Mouse (Mus musculus): ENCODE data around the gene Lcn4. TPM values are rescaled to one million over a fixed set of nuclear protein-coding genes. Genes with fewer than 3 reads are reported as not detected.

Lcn4 gene
- polyA plus RNA-seq, 1 experiment from 2014 or later, result not detected

DNA sequence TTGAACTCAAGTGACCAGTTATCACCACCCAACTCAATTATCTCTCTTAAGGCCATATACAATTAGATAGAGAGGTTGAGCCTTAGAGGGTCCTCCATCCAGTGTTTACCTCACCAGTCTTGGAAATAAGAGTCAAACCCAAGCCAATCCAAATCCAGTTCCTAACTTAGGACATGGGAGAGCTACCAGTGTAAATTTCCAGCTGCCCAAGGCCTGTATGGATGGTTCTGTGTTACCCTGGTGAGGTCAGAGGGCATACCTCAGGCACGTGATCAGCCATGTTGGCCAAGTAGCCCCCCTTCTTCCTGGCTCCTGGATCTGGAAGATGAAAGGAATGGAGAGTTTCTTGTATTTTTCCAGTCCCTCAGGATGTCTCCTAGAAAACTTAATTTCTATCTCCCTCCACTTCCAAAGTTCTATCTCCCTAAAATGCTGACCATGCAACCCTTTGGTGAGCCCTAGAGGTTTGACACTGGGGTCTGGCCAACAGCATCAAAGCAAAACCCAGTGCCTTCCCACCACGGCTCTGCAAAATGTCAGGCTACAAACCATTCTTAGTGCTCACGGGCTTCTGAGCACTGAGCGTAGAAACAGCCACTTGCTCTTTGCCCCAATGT lies 33.7 kb downstream of the Lcn4 start:
- Histone ChIP-seq H3K27me3 (ENCODE audit: control insufficient read depth, insufficient read depth, low read length) (no peaks in the 10 kb centered on the region), H3K4me2 (no peak overlapping the region), H3K27ac (ENCODE audit: low read depth, low read length) (no peak overlapping the region), H3K9me3 (ENCODE audit: control insufficient read depth, low read length) (no peaks in the 10 kb centered on the region), H3K4me3 (ENCODE audit: low read depth, low read length) (no peak overlapping the region), H3K9ac (ENCODE audit: low read length) (no peak overlapping the region), H3K4me1 (ENCODE audit: control insufficient read depth, insufficient read depth, low read length) (peaks cover 16% of the 10 kb centered on the region), H3K36me3 (ENCODE audit: control insufficient read depth, insufficient read depth, low read length) (peaks cover 27% of the 10 kb centered on the region)
- ATAC-seq (ENCODE audit: low FRiP score) (no peak), DNase-seq (ENCODE audit: low spot score, missing footprints) (no peak)
- 85% methylated on average over 4 of the region's 4 CpGs for WGBS

DNA sequence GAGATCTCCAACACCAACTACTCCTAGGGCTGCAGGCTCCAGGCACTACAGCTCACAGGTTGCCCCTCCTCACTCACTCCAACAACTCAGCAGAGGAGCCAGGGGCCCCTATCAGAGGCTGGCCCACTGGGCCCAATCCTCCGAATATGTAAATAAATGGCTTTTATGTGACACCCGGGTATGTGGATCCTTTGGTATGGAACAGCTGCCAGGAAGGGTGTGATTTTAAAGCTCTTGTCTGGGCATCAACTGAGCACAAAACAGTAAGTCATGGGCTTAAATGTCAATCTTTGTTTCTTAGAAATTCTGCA lies 34.8 kb downstream of the Lcn4 start:
- Histone ChIP-seq H3K9me3 (ENCODE audit: control insufficient read depth, low read length) (no peaks in the 10 kb centered on the region), H3K27me3 (ENCODE audit: control insufficient read depth, insufficient read depth, low read length) (no peaks in the 10 kb centered on the region), H3K36me3 (ENCODE audit: control insufficient read depth, insufficient read depth, low read length) (peaks cover 27% of the 10 kb centered on the region), H3K4me3 (ENCODE audit: low read depth, low read length) (no peak overlapping the region), H3K9ac (ENCODE audit: low read length) (no peak overlapping the region), H3K27ac (ENCODE audit: low read depth, low read length) (no peak overlapping the region), H3K4me1 (ENCODE audit: control insufficient read depth, insufficient read depth, low read length) (peaks cover 16% of the 10 kb centered on the region), H3K4me2 (no peak overlapping the region)
- no peak for ATAC-seq (ENCODE audit: low FRiP score)
- WGBS, result 57% methylated on average over 2 of the region's 2 CpGs
- no peak for DNase-seq (ENCODE audit: low spot score, missing footprints)

DNA sequence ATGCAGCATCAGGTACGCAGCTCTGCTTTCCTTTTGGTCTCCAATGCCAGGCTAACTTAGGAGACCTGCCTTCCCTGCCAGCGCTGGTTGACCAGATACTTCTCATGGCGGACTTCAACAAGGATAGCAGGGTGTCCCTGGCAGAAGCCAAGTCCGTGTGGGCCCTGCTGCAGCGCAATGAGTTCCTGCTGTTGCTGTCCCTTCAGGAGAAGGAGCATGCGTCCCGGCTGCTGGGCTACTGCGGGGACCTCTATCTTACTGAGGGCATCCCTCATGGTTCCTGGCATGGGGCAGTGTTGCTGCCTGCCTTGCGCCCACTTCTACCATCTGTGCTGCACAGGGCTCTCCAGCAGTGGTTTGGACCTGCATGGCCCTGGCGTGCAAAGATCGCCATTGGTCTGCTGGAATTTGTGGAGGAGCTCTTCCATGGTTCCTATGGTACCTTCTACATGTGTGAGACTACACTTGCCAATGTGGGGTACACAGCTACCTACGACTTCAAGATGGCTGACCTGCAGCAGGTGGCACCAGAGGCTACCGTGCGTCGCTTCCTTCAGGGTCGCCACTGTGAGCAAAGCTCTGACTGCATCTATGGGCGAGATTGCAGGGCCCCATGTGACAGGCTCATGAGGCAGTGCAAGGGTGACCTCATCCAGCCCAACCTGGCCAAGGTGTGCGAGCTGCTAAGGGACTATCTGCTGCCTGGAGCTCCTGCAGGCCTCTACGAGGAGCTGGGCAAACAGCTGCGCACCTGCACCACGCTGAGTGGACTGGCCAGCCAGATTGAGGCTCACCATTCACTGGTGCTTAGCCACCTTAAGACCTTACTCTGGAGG lies 35.4 kb downstream of the Lcn4 start:
- Histone ChIP-seq H3K36me3 (ENCODE audit: control insufficient read depth, insufficient read depth, low read length) (peaks cover 27% of the 10 kb centered on the region), H3K9me3 (ENCODE audit: control insufficient read depth, low read length) (no peaks in the 10 kb centered on the region), H3K4me1 (ENCODE audit: control insufficient read depth, insufficient read depth, low read length) (peaks cover 16% of the 10 kb centered on the region), H3K27ac (ENCODE audit: low read depth, low read length) (no peak overlapping the region), H3K27me3 (ENCODE audit: control insufficient read depth, insufficient read depth, low read length) (no peaks in the 10 kb centered on the region), H3K4me2 (no peak overlapping the region), H3K9ac (ENCODE audit: low read length) (no peak overlapping the region), H3K4me3 (ENCODE audit: low read depth, low read length) (no peak overlapping the region)
- no peak for ATAC-seq (ENCODE audit: low FRiP score)
- DNase-seq (ENCODE audit: low spot score, missing footprints), result peak; percentile 90
- 67% methylated on average over 21 of the region's 21 CpGs for WGBS

- WGBS, result 74% methylated on average over 12 of the region's 12 CpGs
- DNase-seq (ENCODE audit: low spot score, missing footprints) (no peak), ATAC-seq (ENCODE audit: low FRiP score) (no peak)
- H3K4me1 ChIP-seq (ENCODE audit: control insufficient read depth, insufficient read depth, low read length), result peaks cover 19% of the 10 kb centered on the region
- H3K27ac ChIP-seq (ENCODE audit: low read depth, low read length), result peak overlapping the region; percentile 16; the same call in 1 of the 2 replicates
- peaks cover 27% of the 10 kb centered on the region for H3K36me3 ChIP-seq (ENCODE audit: control insufficient read depth, insufficient read depth, low read length)
- no peak overlapping the region for H3K4me2 ChIP-seq
- no peaks in the 10 kb centered on the region for H3K27me3 ChIP-seq (ENCODE audit: control insufficient read depth, insufficient read depth, low read length)
- H3K4me3 ChIP-seq (ENCODE audit: low read depth, low read length), result no peak overlapping the region
- no peaks in the 10 kb centered on the region for H3K9me3 ChIP-seq (ENCODE audit: control insufficient read depth, low read length)
- no peak overlapping the region for H3K9ac ChIP-seq (ENCODE audit: low read length)
Measured at GRCm38 (mm10) chr2:26634629-26635488, 36.2 kb downstream of the Lcn4 start.

- H3K9ac ChIP-seq (ENCODE audit: low read length), result no peak overlapping the region
- H3K27ac ChIP-seq (ENCODE audit: low read depth, low read length), result no peak overlapping the region
- ATAC-seq (ENCODE audit: low FRiP score), result no peak
Measured at GRCm38 (mm10) chr2:26633953-26634530, 37.0 kb downstream of the Lcn4 start.

GRCm38 (mm10) chr2:26632541-26633395 lies 38.3 kb downstream of the Lcn4 start:
- H3K4me2 ChIP-seq, result no peak overlapping the region
- no peak for ATAC-seq (ENCODE audit: low FRiP score)

More at GRCm38 (mm10) chr2:26633953-26634530, 37.0 kb downstream of the Lcn4 start:
- DNase-seq (ENCODE audit: low spot score, missing footprints), result no peak
- WGBS, result 70% methylated on average over 4 of the region's 4 CpGs
- no peaks in the 10 kb centered on the region for H3K9me3 ChIP-seq (ENCODE audit: control insufficient read depth, low read length)
- no peak overlapping the region for H3K4me2 ChIP-seq
- H3K36me3 ChIP-seq (ENCODE audit: control insufficient read depth, insufficient read depth, low read length), result peaks cover 27% of the 10 kb centered on the region
- H3K4me3 ChIP-seq (ENCODE audit: low read depth, low read length), result no peak overlapping the region
- no peaks in the 10 kb centered on the region for H3K27me3 ChIP-seq (ENCODE audit: control insufficient read depth, insufficient read depth, low read length)
- peaks cover 20% of the 10 kb centered on the region for H3K4me1 ChIP-seq (ENCODE audit: control insufficient read depth, insufficient read depth, low read length)

GRCm38 (mm10) chr2:26628792-26629437 lies 42.2 kb downstream of the Lcn4 start:
- peaks cover 13% of the 10 kb centered on the region for H3K4me1 ChIP-seq (ENCODE audit: control insufficient read depth, insufficient read depth, low read length)
- ATAC-seq (ENCODE audit: low FRiP score), result peak; percentile 74
- H3K27me3 ChIP-seq (ENCODE audit: control insufficient read depth, insufficient read depth, low read length), result no peaks in the 10 kb centered on the region

More at GRCm38 (mm10) chr2:26632541-26633395, 38.3 kb downstream of the Lcn4 start:
- no peaks in the 10 kb centered on the region for H3K9me3 ChIP-seq (ENCODE audit: control insufficient read depth, low read length)
- H3K9ac ChIP-seq (ENCODE audit: low read length), result no peak overlapping the region
- no peak for DNase-seq (ENCODE audit: low spot score, missing footprints)
- H3K4me3 ChIP-seq (ENCODE audit: low read depth, low read length), result no peak overlapping the region
- H3K27ac ChIP-seq (ENCODE audit: low read depth, low read length), result no peak overlapping the region
- H3K36me3 ChIP-seq (ENCODE audit: control insufficient read depth, insufficient read depth, low read length), result peaks cover 23% of the 10 kb centered on the region
- H3K27me3 ChIP-seq (ENCODE audit: control insufficient read depth, insufficient read depth, low read length), result no peaks in the 10 kb centered on the region
- WGBS, result 90% methylated on average over 16 of the region's 16 CpGs
- peaks cover 14% of the 10 kb centered on the region for H3K4me1 ChIP-seq (ENCODE audit: control insufficient read depth, insufficient read depth, low read length)

More at GRCm38 (mm10) chr2:26628792-26629437, 42.2 kb downstream of the Lcn4 start:
- Histone ChIP-seq H3K4me2 (peak overlapping the region; percentile 96), H3K4me3 (ENCODE audit: low read depth, low read length) (peak overlapping the region; percentile 69), H3K9ac (ENCODE audit: low read length) (peak overlapping the region; percentile 93), H3K27ac (ENCODE audit: low read depth, low read length) (peak overlapping the region; percentile 59), H3K36me3 (ENCODE audit: control insufficient read depth, insufficient read depth, low read length) (no peaks in the 10 kb centered on the region), H3K9me3 (ENCODE audit: control insufficient read depth, low read length) (no peaks in the 10 kb centered on the region)
- peak; percentile 91 for DNase-seq (ENCODE audit: low spot score, missing footprints)
- 18% methylated on average over 5 of the region's 5 CpGs for WGBS
